Mouse (Mus musculus) ES-E14 (cell line): ENCODE data around the gene Tcp11x2.

Experiments
- CHD2 ChIP-seq: IDR thresholded peaks from 2 replicates; pipeline ENCODE4 v1.6.1; 2014; ENCODE audit warnings: mild to moderate bottlenecking, low read depth, low read length, inconsistent platforms
- MAFK ChIP-seq: IDR thresholded peaks from 2 replicates; pipeline ENCODE4 v1.6.1; 2014; ENCODE audit warnings: mild to moderate bottlenecking, low read depth, low read length, inconsistent platforms; ENCODE audit not compliant: insufficient read depth

DNA sequence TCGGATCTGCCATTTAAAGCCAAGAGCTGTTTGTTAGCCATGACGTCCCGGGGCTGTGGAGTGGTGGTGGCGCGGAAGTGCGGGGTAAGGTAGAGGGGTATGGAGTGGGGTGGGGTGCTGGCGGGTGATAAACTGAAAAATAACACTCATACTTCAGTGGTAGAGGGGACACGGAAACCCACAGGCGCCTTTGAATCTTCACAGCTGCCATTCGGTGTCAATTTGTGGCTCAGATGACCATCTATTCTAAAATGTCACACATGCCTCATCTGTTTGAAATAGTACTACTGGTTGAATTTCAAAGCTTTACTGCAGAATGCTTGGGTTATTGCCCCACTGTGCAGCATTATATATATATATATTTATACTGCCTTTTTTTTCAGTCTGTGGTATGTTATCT, 31.6 kb upstream of the Tcp11x2 start, which contains the start of gene Tmsb15a:
- TF ChIP-seq MAFK (no peak), CHD2 (no peak)
